Mouse (Mus musculus) midbrain, postnatal 0 days (tissue): Measurements from ENCODE around the gene Kynu. TPM values are rescaled to one million over a fixed set of nuclear protein-coding genes. Genes with fewer than 3 reads are reported as not detected.

ENCODE experiments used
- ATAC-seq: fragments of 200-750 bp; cut with Nextera tagmentation; 2 replicates; pipeline ENCODE4 v1.8.0; 2017; ENCODE audit warnings: moderate number of reproducible peaks, mild to moderate bottlenecking, moderate TSS enrichment, moderate library complexity; ENCODE audit not compliant: low FRiP score
- DNase-seq: peaks from one replicate; pipeline ENCODE4 v3.0.0-alpha.2; 2015; ENCODE audit warnings: low spot score
- H3K27ac ChIP-seq: fragments of 300-500 bp; sonication (generic); 2 replicates; pipeline ENCODE4 v1.5.1; 2014; ENCODE audit warnings: low read depth, mild to moderate bottlenecking, low read length, mixed read lengths
- H3K27me3 ChIP-seq: fragments of 300-500 bp; sonication (generic); 2 replicates; pipeline ENCODE4 v1.6.1; 2014; ENCODE audit warnings: low read length, control low read depth, mixed read lengths; ENCODE audit not compliant: insufficient read depth
- H3K36me3 ChIP-seq: fragments of 300-500 bp; sonication (generic); 2 replicates; pipeline ENCODE4 v1.6.1; 2014; ENCODE audit warnings: low read length, control low read depth, mixed read lengths; ENCODE audit not compliant: insufficient read depth
- H3K4me1 ChIP-seq: fragments of 300-500 bp; sonication (generic); 2 replicates; pipeline ENCODE4 v1.6.1; 2014; ENCODE audit warnings: mild to moderate bottlenecking, control low read depth, antibody characterized with exemption, low read length, mixed read lengths; ENCODE audit not compliant: insufficient read depth
- H3K4me2 ChIP-seq: fragments of 300-500 bp; sonication (generic); 2 replicates; pipeline ENCODE4 v1.6.1; 2014; ENCODE audit warnings: low read depth, mild to moderate bottlenecking, low read length, mixed read lengths; ENCODE audit not compliant: poor library complexity, severe bottlenecking
- H3K4me3 ChIP-seq: fragments of 300-500 bp; sonication (generic); 2 replicates; pipeline ENCODE4 v1.5.1; 2014; ENCODE audit warnings: low read depth, mild to moderate bottlenecking, low read length, moderate library complexity
- H3K9ac ChIP-seq: fragments of 300-500 bp; sonication (generic); replicated peaks from 2 replicates; pipeline ENCODE4 v1.6.1; 2014; ENCODE audit warnings: mild to moderate bottlenecking, low read length, moderate library complexity, mixed read lengths; ENCODE audit not compliant: poor library complexity, severe bottlenecking
- H3K9me3 ChIP-seq: fragments of 300-500 bp; sonication (generic); 2 replicates; pipeline ENCODE4 v1.6.1; 2016; ENCODE audit warnings: low read length, control low read depth
- CTCF ChIP-seq: IDR thresholded peaks from 2 replicates; pipeline ENCODE4 v1.5.1; 2016; ENCODE audit warnings: antibody characterized with exemption, mild to moderate bottlenecking
- WGBS: fragments of 180-500 bp; shearing (Covaris S2); extraction: QIAGEN DNeasy Blood & Tissue Kit; methylation state at CpG from one replicate; pipeline ENCODE4 v1.1.7; 2014; 5-methylcytosine and 5-hydroxymethylcytosine counted together
- polyA plus RNA-seq: library from polyadenylated mRNA; unstranded; fragments of >200 nt; fragmentation: Nextera tagmentation; extraction: Ambion mirVana; gene quantifications from 2 replicates; pipeline ENCODE4 v1.2.1, GENCODE M21; 2015
- total RNA-seq: library from RNA; depleted of rRNA; stranded (reverse); fragments of >200 nt; gene quantifications from 2 replicates; pipeline ENCODE4 v1.2.3, GENCODE M21; 2014

Gene Kynu
- total and polyA plus RNA-seq, 2 experiments from 2014 or later, result 0.11 TPM; not detected in 1

DNA sequence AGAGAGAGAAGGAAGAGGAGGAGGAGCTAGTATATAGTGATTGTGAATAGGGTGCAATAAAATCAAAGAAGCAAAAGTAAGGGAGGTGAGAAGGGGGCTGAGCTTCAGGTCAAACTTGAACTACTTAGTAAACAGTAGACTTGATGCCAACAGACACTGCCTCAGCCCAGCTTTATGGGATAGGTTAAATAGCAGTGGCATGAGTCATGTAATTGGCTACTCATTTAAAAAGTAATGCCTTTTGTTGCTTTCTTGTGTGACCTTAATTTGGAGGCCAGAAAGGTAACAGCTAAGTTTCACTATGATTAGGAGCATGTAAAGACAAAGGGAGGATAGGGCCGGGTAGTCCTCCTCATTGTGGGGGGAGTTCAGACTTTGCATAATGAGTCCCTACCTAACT, 13.3 kb downstream of the Kynu start:
- no peak overlapping the region for H3K4me2 ChIP-seq
- no peak overlapping the region for H3K9ac ChIP-seq
- ATAC-seq (no peak), DNase-seq (no peak)
- no peaks in the 10 kb centered on the region for H3K9me3 ChIP-seq
- H3K36me3 ChIP-seq, result no peaks in the 10 kb centered on the region
- no peaks in the 10 kb centered on the region for H3K27me3 ChIP-seq
- 78% methylated on average over 1 of the region's 1 CpGs for WGBS
- no peak overlapping the region for H3K4me3 ChIP-seq
- no peaks in the 10 kb centered on the region for H3K4me1 ChIP-seq
- no peak overlapping the region for H3K27ac ChIP-seq
- TF ChIP-seq CTCF, result no peak

DNA sequence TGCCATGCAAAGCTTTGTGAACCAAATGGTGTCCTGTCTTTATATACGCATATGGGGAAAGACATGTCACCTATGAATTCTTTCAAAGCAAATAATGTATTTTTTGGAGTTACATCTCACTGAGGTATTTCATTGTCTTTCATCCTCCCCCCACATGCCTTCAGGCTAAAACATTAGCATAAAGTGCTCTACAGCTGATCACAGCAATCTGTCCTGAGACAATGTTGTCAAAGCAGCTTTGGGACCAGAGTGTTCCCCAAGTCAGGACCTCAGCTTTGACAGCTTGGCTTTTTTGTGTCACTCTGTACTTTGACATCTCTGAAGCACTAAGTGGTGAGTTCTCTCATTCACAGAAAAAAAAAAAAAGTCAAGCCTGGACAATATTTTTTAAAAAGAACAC, 18.4 kb downstream of the Kynu start:
- Histone ChIP-seq H3K4me2 (no peak overlapping the region), H3K36me3 (no peaks in the 10 kb centered on the region), H3K4me3 (no peak overlapping the region), H3K9ac (no peak overlapping the region), H3K27ac (no peak overlapping the region), H3K4me1 (no peaks in the 10 kb centered on the region), H3K9me3 (no peaks in the 10 kb centered on the region), H3K27me3 (no peaks in the 10 kb centered on the region)
- TF ChIP-seq CTCF, result no peak
- WGBS, result 89% methylated on average over 1 of the region's 1 CpGs
- DNase-seq, result no peak
- ATAC-seq, result no peak

- 32% methylated on average over 8 of the region's 8 CpGs for WGBS
- no peaks in the 10 kb centered on the region for H3K27me3 ChIP-seq
- H3K27ac ChIP-seq, result no peak overlapping the region
- H3K4me2 ChIP-seq, result no peak overlapping the region
- TF ChIP-seq CTCF, result no peak
- no peak for DNase-seq
- no peaks in the 10 kb centered on the region for H3K4me1 ChIP-seq
- H3K9ac ChIP-seq, result no peak overlapping the region
- H3K36me3 ChIP-seq, result no peaks in the 10 kb centered on the region
- ATAC-seq, result no peak
- H3K4me3 ChIP-seq, result no peak overlapping the region
- no peaks in the 10 kb centered on the region for H3K9me3 ChIP-seq
Observed at GRCm38 (mm10) chr2:43583243-43583812, 28.2 kb downstream of the Kynu start.

- Histone ChIP-seq H3K4me1 (no peaks in the 10 kb centered on the region), H3K4me3 (no peak overlapping the region), H3K27me3 (no peaks in the 10 kb centered on the region), H3K27ac (no peak overlapping the region), H3K36me3 (no peaks in the 10 kb centered on the region), H3K9me3 (no peaks in the 10 kb centered on the region), H3K4me2 (no peak overlapping the region), H3K9ac (no peak overlapping the region)
- no peak for DNase-seq
- TF ChIP-seq CTCF, result no peak
- no peak for ATAC-seq
- 83% methylated on average over 3 of the region's 3 CpGs for WGBS
Observed at GRCm38 (mm10) chr2:43585508-43585907, 30.4 kb downstream of the Kynu start.

- H3K4me1 ChIP-seq, result no peaks in the 10 kb centered on the region
- H3K9ac ChIP-seq, result no peak overlapping the region
- ATAC-seq, result no peak
- no peak for DNase-seq
- WGBS, result 74% methylated on average over 2 of the region's 2 CpGs
- H3K4me2 ChIP-seq, result no peak overlapping the region
- no peaks in the 10 kb centered on the region for H3K27me3 ChIP-seq
- no peak overlapping the region for H3K27ac ChIP-seq
- no peak overlapping the region for H3K4me3 ChIP-seq
- H3K36me3 ChIP-seq, result no peaks in the 10 kb centered on the region
- H3K9me3 ChIP-seq, result no peaks in the 10 kb centered on the region
- no peak for TF ChIP-seq CTCF
Observed at GRCm38 (mm10) chr2:43587832-43588231, 32.7 kb downstream of the Kynu start.

DNA sequence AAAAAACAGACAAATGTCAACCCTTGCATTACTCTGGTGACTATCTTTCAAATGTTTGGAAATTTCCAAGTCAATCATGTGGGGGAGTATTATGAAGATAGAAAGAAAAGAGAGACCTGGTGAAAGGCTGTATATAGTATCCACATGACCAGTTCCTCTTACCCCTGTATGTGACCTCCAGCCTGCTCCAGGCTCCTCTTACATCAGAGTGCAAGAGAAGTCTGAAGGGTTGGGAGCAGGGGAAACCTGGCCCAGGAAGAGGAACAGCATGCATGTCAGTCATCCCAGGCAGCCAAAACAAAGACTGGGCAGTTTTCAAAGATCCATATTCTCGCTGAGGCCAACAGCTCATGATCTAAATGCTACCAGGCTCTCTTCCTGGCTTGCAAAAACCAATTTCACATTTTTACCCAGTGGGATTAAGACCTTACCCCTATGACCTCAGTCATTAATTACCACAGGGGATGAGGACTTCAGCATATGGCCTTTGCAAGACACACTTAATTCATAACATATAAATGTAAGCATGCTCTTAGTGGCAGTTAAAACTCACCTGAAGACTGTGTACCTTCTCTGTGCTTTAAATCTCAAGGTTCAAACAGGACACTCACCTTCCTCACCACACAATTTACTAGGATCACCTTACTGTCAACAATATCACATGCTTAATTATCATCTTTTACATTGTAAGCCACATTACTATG, 37.0 kb downstream of the Kynu start:
- H3K36me3 ChIP-seq, result no peaks in the 10 kb centered on the region
- H3K4me2 ChIP-seq, result no peak overlapping the region
- no peak overlapping the region for H3K4me3 ChIP-seq
- no peaks in the 10 kb centered on the region for H3K4me1 ChIP-seq
- ATAC-seq (no peak), DNase-seq (no peak)
- no peaks in the 10 kb centered on the region for H3K27me3 ChIP-seq
- no peaks in the 10 kb centered on the region for H3K9me3 ChIP-seq
- no peak for TF ChIP-seq CTCF
- H3K9ac ChIP-seq, result no peak overlapping the region
- WGBS, result 59% methylated on average over 1 of the region's 1 CpGs
- no peak overlapping the region for H3K27ac ChIP-seq
